Mouse (Mus musculus) liver, embryonic 15.5 days (tissue): Measurements from ENCODE around the gene Slc16a6. TPM values are rescaled to one million over a fixed set of nuclear protein-coding genes. Genes with fewer than 3 reads are reported as not detected.

Experiments used
- ATAC-seq: fragments of 200-750 bp; cut with Nextera tagmentation; 2 replicates; pipeline ENCODE4 v1.8.0; 2017; ENCODE audit warnings: moderate number of reproducible peaks, mild to moderate bottlenecking, moderate library complexity; ENCODE audit not compliant: insufficient read depth
- H3K27ac ChIP-seq: fragments of 300-500 bp; sonication (generic); replicated peaks from 2 replicates; pipeline ENCODE4 v1.5.1; 2015; ENCODE audit warnings: mild to moderate bottlenecking, inconsistent platforms
- H3K27me3 ChIP-seq: fragments of 300-500 bp; sonication (generic); 2 replicates; pipeline ENCODE4 v1.6.1; 2015; ENCODE audit warnings: mild to moderate bottlenecking, inconsistent platforms
- H3K36me3 ChIP-seq: fragments of 300-500 bp; sonication (generic); replicated peaks from 2 replicates; pipeline ENCODE4 v1.6.1; 2015; ENCODE audit warnings: moderate library complexity, mild to moderate bottlenecking, inconsistent platforms
- H3K4me1 ChIP-seq: fragments of 300-500 bp; sonication (generic); replicated peaks from 2 replicates; pipeline ENCODE4 v1.6.1; 2015; ENCODE audit warnings: inconsistent platforms
- H3K4me2 ChIP-seq: fragments of 300-500 bp; sonication (generic); 2 replicates; pipeline ENCODE4 v1.6.1; 2015; ENCODE audit warnings: moderate library complexity, mild to moderate bottlenecking, inconsistent platforms
- H3K4me3 ChIP-seq: fragments of 300-500 bp; sonication (generic); replicated peaks from 2 replicates; pipeline ENCODE4 v1.5.1; 2015; ENCODE audit warnings: mild to moderate bottlenecking, inconsistent platforms
- H3K9ac ChIP-seq: fragments of 300-500 bp; sonication (generic); 2 replicates; pipeline ENCODE4 v1.6.1; 2015; ENCODE audit warnings: moderate library complexity, mild to moderate bottlenecking, inconsistent platforms
- H3K9me3 ChIP-seq: fragments of 300-500 bp; sonication (generic); replicated peaks from 2 replicates; pipeline ENCODE4 v1.6.1; 2016; ENCODE audit warnings: inconsistent platforms
- WGBS: fragments of 180-500 bp; shearing (Covaris S2); methylation state at CpG from one replicate; pipeline ENCODE4 v1.1.7; 2015; ENCODE audit warnings: mixed read lengths; ENCODE audit not compliant: insufficient replicate concordance; 5-methylcytosine and 5-hydroxymethylcytosine counted together
- polyA plus RNA-seq: library from polyadenylated mRNA; unstranded; fragments of >200 nt; fragmentation: Nextera tagmentation; extraction: Ambion mirVana; gene quantifications from 2 replicates; pipeline ENCODE4 v1.2.1, GENCODE M21; 2015

The Slc16a6 gene
- polyA plus RNA-seq, 1 experiment from 2014 or later = 39.1 TPM

- H3K4me1 ChIP-seq = peaks cover 76% of the 10 kb centered on the region
- under 1% methylated on average over 33 of the region's 33 CpGs for WGBS
- ATAC-seq = no peak
Measured at GRCm38 (mm10) chr11:109472171-109472691, 1.2 kb downstream of the Slc16a6 start.

DNA sequence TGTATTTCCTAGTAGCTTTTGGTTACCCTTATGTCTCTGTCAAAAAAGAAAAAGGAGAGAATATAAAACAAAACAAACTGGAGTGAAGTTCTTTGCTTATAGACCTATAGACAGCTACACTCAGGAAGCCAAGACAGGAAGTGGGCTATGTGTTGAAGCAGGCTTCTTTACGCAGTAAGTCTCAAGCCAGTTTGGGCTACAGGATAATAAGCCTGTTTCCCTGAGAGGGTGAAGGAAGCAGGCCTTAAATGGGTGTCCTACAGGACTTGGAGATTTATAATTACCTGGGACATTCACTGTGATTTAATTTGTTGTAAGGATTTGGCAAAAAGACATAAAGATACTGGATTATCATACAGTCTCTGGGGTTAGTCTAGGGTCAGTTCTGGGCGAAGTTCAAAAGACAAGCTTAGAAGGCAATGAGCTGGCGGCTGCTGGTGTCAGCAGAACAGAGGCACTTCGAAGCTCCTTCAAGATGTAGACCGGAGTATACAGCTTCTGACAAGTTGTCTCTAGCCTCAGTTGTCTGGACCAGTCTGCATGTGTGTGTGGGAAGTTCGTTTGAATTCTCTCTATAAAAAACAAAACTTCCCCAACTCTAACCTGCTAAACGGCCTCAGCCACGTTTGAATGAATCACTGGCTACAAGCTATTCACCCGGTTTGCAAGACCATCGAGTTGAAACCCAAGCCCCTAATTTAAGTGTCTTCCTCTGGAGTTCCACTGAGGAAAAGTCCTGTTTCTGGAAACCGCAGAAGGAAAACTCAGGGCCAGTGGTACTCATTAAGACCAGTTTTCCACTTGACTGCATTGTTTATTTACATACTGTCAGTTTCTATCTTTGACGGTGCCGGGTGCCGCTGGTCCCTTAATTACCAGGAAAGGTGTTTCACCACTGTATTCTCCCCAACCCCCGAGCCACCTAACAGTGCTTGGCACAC is 2.2 kb downstream of the Slc16a6 start:
- Histone ChIP-seq H3K27me3 (no peaks in the 10 kb centered on the region), H3K9ac (peak overlapping the region; percentile 97), H3K4me1 (peaks cover 73% of the 10 kb centered on the region), H3K4me3 (peak overlapping the region; percentile 89), H3K9me3 (no peaks in the 10 kb centered on the region), H3K27ac (peak overlapping the region; percentile 98), H3K4me2 (peak overlapping the region; percentile 97), H3K36me3 (peaks cover 34% of the 10 kb centered on the region)
- ATAC-seq = no peak
- 12% methylated on average over 15 of the region's 15 CpGs for WGBS

More at GRCm38 (mm10) chr11:109472171-109472691, 1.2 kb downstream of the Slc16a6 start:
- Histone ChIP-seq H3K27ac (peak overlapping the region; percentile 98), H3K9ac (peak overlapping the region; percentile 97), H3K27me3 (no peaks in the 10 kb centered on the region), H3K9me3 (no peaks in the 10 kb centered on the region), H3K36me3 (peaks cover 25% of the 10 kb centered on the region), H3K4me2 (peak overlapping the region; percentile 97), H3K4me3 (peak overlapping the region; percentile 89)

GRCm38 (mm10) chr11:109470170-109470569 is 3.2 kb downstream of the Slc16a6 start:
- Histone ChIP-seq H3K4me3 (peak overlapping the region; percentile 89), H3K27me3 (no peaks in the 10 kb centered on the region), H3K4me1 (peaks cover 74% of the 10 kb centered on the region), H3K27ac (peak overlapping the region; percentile 98), H3K9me3 (no peaks in the 10 kb centered on the region), H3K9ac (peak overlapping the region; percentile 97), H3K4me2 (peak overlapping the region; percentile 97), H3K36me3 (peaks cover 42% of the 10 kb centered on the region)
- ATAC-seq = no peak
- WGBS = 21% methylated on average over 9 of the region's 9 CpGs

- Histone ChIP-seq H3K27ac (peak overlapping the region; percentile 49; the same call in 1 of the 2 replicates), H3K4me3 (no peak overlapping the region), H3K36me3 (peaks cover 63% of the 10 kb centered on the region), H3K4me2 (peak overlapping the region; percentile 19; the same call in 1 of the 2 replicates), H3K27me3 (no peaks in the 10 kb centered on the region), H3K4me1 (peaks cover 75% of the 10 kb centered on the region), H3K9ac (no peak overlapping the region), H3K9me3 (no peaks in the 10 kb centered on the region)
- ATAC-seq = no peak
- WGBS = 59% methylated on average over 5 of the region's 5 CpGs
Measured at GRCm38 (mm10) chr11:109468133-109468532, 5.3 kb downstream of the Slc16a6 start.

DNA sequence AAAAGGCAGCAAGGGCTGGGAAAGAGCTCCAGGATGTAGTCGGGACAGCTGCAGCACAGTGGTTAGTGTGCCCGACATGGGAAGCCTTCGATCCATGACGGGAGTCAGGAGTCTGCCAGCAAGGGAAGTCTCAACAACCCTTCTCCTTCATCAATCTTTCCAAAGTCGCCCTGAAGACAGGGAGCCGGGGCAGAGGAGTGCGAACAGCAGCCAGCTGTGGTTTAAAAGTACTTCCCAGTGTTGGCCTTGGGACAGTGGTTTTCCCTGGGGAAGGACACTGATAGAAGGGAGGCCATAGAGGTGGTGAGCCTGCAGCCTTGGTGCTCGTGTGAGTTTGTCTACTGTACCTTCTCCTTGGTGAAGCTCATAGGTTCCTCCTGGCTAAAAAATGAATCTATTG is 6.4 kb downstream of the Slc16a6 start:
- Histone ChIP-seq H3K4me2 (0 out of 2 replicates have a peak overlapping the region, but pooled peaks have one; percentile 0), H3K27ac (peak overlapping the region; percentile 49; the same call in 1 of the 2 replicates), H3K36me3 (peaks cover 74% of the 10 kb centered on the region), H3K4me1 (peaks cover 85% of the 10 kb centered on the region), H3K9ac (no peak overlapping the region), H3K27me3 (no peaks in the 10 kb centered on the region), H3K4me3 (no peak overlapping the region), H3K9me3 (no peaks in the 10 kb centered on the region)
- 84% methylated on average over 8 of the region's 8 CpGs for WGBS
- ATAC-seq = no peak

DNA sequence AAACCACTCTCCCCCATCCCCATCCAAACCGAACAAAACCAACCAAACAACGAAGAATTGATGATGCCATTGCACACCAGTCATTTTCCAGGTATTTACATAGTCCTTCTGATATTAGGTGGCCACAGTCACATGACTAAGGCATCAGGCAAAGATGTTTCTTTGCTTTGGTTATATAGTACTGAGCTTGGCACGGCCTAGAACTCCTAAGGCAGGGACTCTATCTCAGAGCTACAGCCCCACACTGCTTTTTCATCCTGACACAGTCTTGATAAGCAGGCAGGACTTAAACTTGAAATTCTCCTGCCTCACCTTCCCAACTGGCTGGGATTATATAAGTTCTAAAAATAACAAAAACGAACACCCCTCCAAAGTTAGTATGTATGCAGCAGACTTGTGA is 8.3 kb downstream of the Slc16a6 start:
- 44% methylated on average over 4 of the region's 4 CpGs for WGBS
- peaks cover 69% of the 10 kb centered on the region for H3K4me1 ChIP-seq
- H3K27ac ChIP-seq = peak overlapping the region; percentile 84
- no peaks in the 10 kb centered on the region for H3K9me3 ChIP-seq
- no peaks in the 10 kb centered on the region for H3K27me3 ChIP-seq
- ATAC-seq = peak; percentile 88
- no peak overlapping the region; the same call in 1 of the 2 replicates for H3K4me3 ChIP-seq
- peak overlapping the region; percentile 36 for H3K4me2 ChIP-seq
- H3K9ac ChIP-seq = 0 out of 2 replicates have a peak overlapping the region, but pooled peaks have one; percentile 37
- H3K36me3 ChIP-seq = peaks cover 93% of the 10 kb centered on the region

GRCm38 (mm10) chr11:109460586-109460985 is 12.8 kb downstream of the Slc16a6 start:
- ATAC-seq = no peak
- peaks cover 29% of the 10 kb centered on the region for H3K4me1 ChIP-seq
- 48% methylated on average over 5 of the region's 5 CpGs for WGBS
- no peak overlapping the region for H3K9ac ChIP-seq
- no peak overlapping the region for H3K4me3 ChIP-seq
- no peak overlapping the region for H3K4me2 ChIP-seq
- H3K27ac ChIP-seq = peak overlapping the region; percentile 14; the same call in 1 of the 2 replicates
- H3K36me3 ChIP-seq = peaks cover 100% of the 10 kb centered on the region
- no peaks in the 10 kb centered on the region for H3K9me3 ChIP-seq
- H3K27me3 ChIP-seq = no peaks in the 10 kb centered on the region

DNA sequence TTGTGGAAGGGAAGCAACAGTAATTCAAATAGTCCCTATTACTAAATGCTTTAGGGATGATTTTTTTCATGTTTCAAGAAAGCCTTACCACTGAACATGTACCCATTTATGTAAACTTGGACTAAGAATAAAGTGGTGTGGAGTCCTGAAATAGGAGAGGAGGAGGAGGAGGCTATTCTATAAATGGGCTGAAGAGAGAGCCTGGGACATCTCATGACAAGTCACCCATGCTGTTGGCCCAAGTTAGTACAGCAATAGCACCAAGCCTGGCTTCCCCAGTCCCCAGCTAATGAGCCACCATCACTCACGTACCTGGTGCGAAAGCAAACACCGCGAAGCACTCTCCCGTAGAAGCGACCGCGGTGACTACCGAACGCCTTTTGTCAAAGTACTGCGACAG is 15.2 kb downstream of the Slc16a6 start:
- H3K9me3 ChIP-seq = no peaks in the 10 kb centered on the region
- 95% methylated on average over 11 of the region's 11 CpGs for WGBS
- no peak for ATAC-seq
- H3K4me1 ChIP-seq = peaks cover 14% of the 10 kb centered on the region
- H3K4me3 ChIP-seq = no peak overlapping the region
- H3K27me3 ChIP-seq = no peaks in the 10 kb centered on the region
- no peak overlapping the region for H3K27ac ChIP-seq
- no peak overlapping the region for H3K4me2 ChIP-seq
- no peak overlapping the region for H3K9ac ChIP-seq
- peaks cover 100% of the 10 kb centered on the region for H3K36me3 ChIP-seq

GRCm38 (mm10) chr11:109456261-109456660 is 17.1 kb downstream of the Slc16a6 start:
- H3K36me3 ChIP-seq = peaks cover 100% of the 10 kb centered on the region
- H3K27me3 ChIP-seq = no peaks in the 10 kb centered on the region
- H3K27ac ChIP-seq = no peak overlapping the region
- H3K4me2 ChIP-seq = no peak overlapping the region
- peaks cover 7% of the 10 kb centered on the region for H3K4me1 ChIP-seq
- 94% methylated on average over 5 of the region's 5 CpGs for WGBS
- H3K4me3 ChIP-seq = no peak overlapping the region
- H3K9ac ChIP-seq = no peak overlapping the region
- no peaks in the 10 kb centered on the region for H3K9me3 ChIP-seq
- ATAC-seq = no peak

- no peak overlapping the region for H3K4me2 ChIP-seq
- H3K9ac ChIP-seq = no peak overlapping the region
- no peak for ATAC-seq
- peaks cover 11% of the 10 kb centered on the region for H3K4me1 ChIP-seq
- H3K36me3 ChIP-seq = peaks cover 78% of the 10 kb centered on the region
- H3K27me3 ChIP-seq = no peaks in the 10 kb centered on the region
- 54% methylated on average over 11 of the region's 11 CpGs for WGBS
- H3K9me3 ChIP-seq = no peaks in the 10 kb centered on the region
- no peak overlapping the region for H3K27ac ChIP-seq
- H3K4me3 ChIP-seq = no peak overlapping the region
Measured at GRCm38 (mm10) chr11:109451169-109451568, 22.2 kb downstream of the Slc16a6 start.

DNA sequence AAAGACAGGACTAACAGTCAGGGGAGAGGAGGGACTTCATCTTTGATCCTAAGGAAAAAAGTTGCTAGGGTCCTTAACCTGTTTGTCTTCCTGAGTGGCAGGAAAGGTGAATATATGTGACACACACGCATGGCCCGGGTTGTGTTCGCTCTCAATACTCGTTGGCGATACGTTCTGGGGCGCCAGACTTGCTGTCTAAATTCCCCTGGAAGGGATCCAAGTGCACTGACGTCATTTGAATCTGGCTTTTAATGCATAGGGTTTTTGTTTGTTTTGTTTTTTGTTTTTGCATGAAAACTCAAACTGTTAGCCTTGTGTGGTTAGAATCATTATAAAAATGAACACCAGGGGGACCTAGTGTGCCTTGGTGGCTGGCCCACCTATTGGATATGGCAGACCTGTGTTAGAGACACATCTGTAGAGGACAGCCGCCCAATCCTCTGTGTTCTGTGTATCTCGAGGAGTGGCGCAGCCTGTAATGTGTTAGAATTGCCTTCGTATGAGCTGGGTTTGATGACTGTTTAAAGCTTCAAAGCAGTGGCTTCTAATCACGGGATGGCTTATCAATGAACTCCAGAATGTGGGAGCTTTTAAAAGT is 27.9 kb downstream of the Slc16a6 start:
- H3K4me2 ChIP-seq = no peak overlapping the region
- peak; percentile 78 for ATAC-seq
- H3K36me3 ChIP-seq = peaks cover 22% of the 10 kb centered on the region
- H3K9me3 ChIP-seq = no peaks in the 10 kb centered on the region
- peaks cover 25% of the 10 kb centered on the region for H3K4me1 ChIP-seq
- H3K4me3 ChIP-seq = no peak overlapping the region
- WGBS = 42% methylated on average over 13 of the region's 13 CpGs
- 0 out of 2 replicates have a peak overlapping the region, but pooled peaks have one; percentile 14 for H3K27ac ChIP-seq
- no peak overlapping the region for H3K9ac ChIP-seq
- no peaks in the 10 kb centered on the region for H3K27me3 ChIP-seq
